Mouse (Mus musculus): ENCODE data around the gene Dennd2d. TPM values are rescaled to one million over a fixed set of nuclear protein-coding genes. Genes with fewer than 3 reads are reported as not detected.

Gene Dennd2d
- polyA plus RNA-seq, 1 experiment from 2014 or later = 65.8 TPM

DNA sequence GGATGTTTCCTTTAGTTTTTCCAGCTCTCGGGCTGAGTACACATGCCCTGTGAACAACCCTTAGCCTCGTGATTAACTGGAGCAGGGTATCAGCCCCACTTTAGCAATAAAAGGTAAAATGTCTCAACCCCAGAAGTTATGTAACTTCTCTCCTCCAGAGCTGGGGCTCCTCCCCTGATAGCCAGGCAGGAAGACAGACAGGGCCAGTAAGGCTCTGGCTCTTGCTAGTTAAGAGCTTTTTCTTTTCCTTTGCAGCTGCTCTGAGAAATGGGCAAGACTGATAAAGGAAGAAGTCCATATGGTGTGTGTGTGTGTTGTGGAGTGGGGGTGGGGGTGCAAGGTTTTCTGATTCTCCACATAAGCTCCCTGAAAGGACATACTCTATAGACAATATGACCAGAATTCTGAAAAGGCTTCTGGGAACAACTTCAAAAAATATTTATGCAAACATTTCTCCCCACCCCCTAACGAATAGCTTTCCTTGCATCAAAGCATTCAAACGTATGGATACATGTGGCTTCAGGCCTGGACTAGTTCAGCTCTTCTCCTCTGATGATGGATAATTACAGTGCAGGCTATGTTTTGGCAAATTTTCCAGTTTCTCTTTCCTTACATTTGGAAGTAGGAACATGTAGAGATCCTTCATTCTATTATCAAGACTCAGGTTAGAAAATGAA lies 14.0 kb downstream of the Dennd2d start:
- DNase-seq (ENCODE audit: low spot score) = no peak

DNA sequence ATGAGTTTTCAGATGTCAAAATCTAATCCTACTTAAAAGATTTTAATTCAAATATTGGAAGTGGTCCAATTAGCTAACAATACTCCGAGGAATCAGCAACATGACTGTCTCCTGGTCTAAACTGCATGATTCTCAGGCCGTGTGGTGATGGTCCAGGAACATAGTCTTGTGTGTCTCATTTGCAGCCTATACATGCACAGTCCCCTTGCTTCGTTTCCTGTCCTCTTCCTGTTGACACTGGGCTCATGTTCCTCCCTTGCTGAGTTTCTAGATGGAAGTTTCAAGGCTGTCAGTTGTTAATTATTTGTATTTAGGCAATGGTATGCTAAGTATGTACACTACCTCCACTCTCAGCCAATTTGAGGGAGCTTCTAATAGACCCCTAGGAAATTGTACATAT lies 14.8 kb downstream of the Dennd2d start:
- DNase-seq (ENCODE audit: low spot score) = no peak

DNA sequence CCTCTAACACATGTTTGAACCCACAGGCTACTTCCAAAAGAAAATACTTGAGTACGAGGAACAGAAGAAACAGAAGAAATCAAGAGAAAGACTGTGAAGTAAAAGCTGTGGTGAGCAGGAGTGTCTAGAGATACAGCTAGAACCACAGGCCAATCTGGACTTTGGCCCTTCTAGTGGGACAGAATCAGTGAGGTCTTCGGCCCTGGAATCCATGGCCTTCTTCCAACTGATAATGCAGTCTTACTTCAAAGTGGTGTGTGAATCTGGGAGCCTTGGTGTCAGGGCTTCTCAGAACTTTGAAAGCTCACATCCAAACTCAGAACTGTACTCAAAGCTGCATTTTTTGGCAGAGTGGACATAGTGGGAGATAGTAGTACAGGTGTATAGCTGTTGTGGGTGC lies 18.3 kb downstream of the Dennd2d start:
- DNase-seq (ENCODE audit: low spot score) = no peak

DNA sequence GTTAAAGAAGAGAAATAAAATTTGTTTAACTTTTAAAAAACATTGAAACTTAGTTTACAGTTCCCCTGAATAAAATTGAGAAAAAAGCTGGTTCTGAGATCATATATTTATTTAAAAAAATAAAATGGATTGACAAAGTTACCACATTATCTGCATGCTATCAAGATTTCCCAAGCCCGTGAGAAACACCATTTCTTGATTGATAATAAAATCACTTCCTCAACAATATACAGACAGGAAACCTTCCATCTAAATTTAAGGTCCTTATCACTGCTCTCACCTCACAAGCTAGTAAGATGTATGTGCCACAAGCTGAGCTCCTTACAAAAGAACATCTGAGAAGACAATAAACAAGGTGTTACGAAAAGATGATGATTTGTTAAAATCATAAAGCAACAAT lies 20.7 kb downstream of the Dennd2d start:
- no peak for DNase-seq (ENCODE audit: low spot score)

DNA sequence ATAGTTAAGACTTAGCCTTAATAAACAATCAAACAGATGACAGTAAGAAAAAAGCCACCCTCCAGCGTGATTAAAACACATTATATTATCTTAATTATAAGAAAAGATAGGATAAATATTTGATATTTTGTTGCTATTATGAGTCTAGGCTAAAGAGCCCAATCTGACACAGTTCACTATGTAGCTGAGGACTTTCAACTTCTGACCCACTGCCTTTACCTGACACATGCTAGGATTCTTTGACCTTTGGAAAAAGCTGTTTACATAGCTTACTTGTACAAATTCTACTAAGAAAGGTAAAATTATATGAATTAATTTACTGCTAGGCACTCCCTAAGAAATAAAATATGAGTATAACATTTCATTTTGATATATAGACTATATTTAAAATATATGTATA lies 28.5 kb downstream of the Dennd2d start:
- no peak for DNase-seq (ENCODE audit: low spot score)

DNA sequence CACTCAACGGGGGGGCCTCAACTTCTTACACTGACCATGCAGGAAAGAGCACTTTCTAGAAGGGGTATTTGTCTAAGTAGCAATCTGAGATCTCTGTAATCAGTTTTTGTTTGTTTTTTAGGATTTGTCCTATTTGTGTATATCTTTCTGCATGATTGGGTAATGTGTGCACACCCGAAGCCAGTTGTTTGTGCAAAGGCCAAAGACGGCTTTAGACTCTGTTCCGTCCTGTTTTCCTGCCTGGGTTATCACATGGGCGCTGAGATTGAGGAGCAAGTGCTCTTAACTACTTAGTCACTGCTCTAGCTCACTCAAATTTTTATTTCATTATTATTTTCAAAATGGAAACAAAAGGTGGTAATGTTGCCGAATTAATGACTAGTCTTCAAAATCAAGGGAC lies 32.8 kb downstream of the Dennd2d start:
- DNase-seq (ENCODE audit: low spot score) = no peak

DNA sequence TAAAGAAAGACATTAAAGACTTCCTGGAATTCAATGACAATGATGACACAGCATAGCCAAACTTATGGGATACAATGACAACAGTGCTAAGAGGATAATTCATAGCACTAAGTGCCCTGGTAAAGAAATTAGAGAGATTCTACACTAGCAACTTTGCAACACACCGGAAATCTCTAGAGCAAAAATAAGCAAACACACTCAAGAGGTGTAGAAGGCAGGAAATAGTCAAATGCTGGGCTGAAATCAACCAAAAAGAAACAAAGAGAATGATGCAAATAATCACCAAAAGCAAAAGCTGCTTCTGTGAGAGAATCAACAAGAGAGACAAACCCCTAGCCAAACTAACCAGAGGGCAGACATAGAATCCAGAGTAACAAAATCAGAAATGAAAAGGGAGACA lies 40.5 kb downstream of the Dennd2d start:
- DNase-seq (ENCODE audit: low spot score) = no peak

DNA sequence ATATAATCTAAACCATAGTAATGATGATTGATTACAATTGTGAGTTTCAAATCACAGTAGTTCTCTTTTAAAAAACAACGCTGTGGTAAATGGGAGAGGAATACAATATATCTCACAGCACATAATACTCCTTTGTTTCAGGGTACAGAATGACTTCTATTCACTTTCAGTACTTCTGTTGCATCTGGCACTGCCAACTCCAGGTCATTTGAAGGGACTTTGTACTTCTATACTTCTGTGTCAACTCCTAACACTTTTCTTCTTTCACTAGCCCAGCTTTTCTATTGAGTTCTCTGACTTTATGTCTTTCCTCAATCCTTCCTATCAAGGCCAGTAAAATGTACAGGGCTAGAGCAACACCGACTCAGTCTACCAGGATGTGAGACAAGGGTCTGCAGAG lies 44.2 kb downstream of the Dennd2d start:
- DNase-seq (ENCODE audit: low spot score) = no peak

DNA sequence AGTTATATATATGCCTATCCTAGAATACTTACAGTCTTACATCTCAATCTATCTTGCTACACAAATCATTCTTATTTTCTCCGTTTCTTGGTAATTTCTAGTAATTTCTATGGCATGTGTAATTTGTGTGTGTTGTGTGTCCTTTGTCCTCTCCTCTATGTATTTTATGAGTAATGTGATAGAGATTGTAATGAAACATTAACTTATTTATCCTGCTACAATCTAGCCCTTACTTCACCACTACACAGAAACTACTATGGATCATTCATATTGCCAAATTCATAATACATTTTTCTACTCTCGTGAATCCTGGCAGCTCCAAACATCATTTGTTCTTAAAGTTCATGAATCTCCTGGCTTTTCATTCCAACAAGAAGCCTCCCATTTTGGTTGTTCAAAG lies 45.8 kb downstream of the Dennd2d start:
- DNase-seq (ENCODE audit: low spot score) = no peak

DNA sequence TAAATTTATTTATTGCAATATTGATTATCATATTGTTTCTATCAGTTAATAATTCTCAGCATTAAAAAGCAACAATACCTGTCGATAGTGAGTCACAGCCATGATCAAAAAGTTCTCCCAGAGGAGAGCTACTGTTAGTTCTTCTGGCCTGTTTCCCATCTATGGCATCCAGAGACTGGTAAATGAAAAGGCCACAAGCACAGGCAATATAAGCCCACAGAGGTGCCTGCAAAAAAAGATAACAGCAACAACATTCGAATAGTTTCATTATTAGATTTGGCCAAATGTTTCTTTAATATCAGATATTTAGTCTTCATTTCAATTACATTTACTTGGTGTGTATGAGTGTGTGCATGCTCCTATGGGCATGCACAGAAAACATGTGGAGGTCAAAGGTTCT lies 51.1 kb downstream of the Dennd2d start:
- no peak for DNase-seq (ENCODE audit: low spot score)

DNA sequence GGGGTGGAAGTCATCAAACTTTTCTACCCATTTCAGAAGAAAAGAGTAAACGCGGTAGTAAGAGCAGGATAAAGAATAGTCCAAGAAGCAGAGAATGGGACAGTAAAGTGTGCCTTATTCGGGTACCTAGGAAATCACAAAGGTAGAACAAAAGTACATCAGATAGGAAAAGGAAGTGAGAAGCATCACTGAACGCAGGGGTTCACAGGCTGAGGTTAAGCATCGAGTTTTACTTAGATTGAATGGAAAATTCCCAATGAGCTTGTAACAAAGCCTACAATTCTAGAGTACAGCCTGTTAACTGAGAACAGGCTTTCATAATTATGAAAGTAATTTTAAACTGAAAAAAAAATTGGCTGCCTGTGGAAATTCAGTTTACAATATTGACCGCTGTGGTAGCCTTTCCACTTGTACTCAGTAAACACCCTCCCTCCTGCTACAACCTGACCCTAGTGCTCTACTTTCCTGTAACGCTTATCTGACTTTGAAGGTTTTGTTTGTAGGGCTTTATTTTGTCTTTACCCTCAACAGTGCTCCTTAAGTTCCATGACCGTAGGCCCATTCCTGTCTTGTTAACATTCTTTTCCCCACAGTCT lies 62.6 kb downstream of the Dennd2d start:
- no peak for DNase-seq (ENCODE audit: low spot score)

DNA sequence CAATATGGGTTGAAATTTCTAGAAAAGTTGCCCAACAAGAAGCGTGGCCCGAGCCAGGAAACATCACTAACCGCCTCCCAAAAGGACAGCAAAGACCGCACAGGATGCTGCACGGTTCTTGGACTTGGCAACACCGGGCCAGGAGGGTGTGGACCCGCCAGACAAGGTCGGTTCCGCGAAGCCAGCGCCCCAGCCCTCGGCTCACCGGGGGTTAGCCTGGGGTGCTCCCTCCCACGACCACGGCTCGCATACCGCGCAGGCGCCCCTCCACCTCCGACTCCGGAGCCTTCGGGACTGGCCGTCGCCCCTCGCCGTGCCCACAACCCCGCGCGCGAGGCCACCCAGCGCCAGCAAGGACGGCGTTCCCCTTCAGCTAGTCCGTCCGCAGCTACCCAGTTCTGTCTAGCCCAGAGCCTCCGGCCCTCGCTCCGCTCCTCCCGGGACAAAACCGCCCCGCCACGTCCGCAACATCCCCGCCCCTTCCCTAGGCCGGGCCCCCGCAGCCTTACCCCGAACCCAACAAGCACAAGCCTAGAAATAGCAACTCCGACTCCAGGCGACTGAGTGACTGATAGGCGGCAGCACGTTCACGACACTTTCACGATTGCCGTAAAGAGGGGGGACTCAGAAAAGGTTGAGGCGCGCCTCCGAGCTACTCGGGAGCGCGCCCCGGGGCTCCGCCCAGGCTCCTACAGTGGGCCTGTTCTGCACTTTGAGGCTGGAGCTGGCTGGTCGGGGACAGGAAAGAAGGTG lies 65.1 kb downstream of the Dennd2d start, which contains the start of the genes Dram2 and Cept1:
TSS of gene Dram2 (plus strand) at position 628 of the 753 bp plus-strand sequence.
TSS of gene Cept1 (minus strand) at position 632 of the 753 bp plus-strand sequence.
- peak; percentile 97 for DNase-seq (ENCODE audit: low spot score)

DNA sequence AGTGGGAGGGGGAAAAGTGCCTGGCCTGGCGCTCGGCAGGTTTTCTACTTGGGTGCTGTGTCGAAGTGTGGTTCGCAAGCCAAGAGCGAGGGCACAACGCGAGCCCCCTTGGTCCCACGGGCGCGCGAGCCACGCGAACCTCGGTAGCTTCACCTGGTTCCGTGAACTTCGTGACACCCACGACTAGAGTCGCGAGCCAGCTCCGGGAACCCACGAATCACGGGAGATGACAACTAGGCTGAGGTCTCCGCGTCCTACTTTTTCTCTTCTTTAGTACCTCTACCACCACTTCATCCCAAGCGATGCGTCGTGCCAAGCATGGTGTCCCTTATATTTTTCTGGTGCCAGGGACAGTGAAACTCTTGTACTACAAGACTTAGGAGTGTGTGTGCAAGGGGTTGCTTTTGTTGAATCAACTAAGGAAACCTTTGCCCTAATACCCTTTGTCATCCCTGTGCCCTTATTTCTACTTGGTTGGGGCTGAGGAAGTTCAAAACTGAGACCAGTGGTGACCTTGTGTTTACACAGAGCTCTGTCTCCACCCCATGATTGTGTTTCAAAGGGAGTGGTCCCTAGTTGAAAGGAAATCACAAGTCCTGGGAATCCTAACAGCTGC lies 65.8 kb downstream of the Dennd2d start:
- DNase-seq (ENCODE audit: low spot score) = no peak

DNA sequence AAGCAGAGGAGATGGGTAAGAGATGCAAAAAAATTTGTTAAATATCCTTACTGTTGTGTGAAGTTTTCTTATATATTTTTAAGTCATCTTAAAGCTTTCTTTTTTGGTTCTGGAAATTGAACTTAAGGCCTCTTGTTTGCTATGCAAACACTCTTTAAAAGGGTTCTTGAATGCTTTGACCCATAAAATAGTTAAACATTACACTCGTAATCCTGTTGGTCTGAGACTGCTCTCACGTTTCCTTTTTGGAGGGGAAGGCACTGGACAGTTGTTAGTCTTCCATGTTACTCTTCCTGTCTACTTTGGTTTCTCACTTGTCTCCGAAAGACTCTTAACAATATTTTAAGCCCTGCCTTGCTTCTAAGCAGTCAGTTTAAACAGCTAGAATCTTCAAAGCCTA lies 66.8 kb downstream of the Dennd2d start:
- no peak for DNase-seq (ENCODE audit: low spot score)

Other genes starting within 250 kb of the Dennd2d start
- gene Chil6, start 76.2 kb upstream of the Dennd2d start, polyA plus RNA-seq (2015; fragmentation: Nextera tagmentation; extraction: Ambion mirVana) = 0.08 and 0.12 TPM in 2 replicates
- gene Dram2, start 65.4 kb downstream of the Dennd2d start, polyA plus RNA-seq (2015; fragmentation: Nextera tagmentation; extraction: Ambion mirVana) = 55.8 and 57.4 TPM in 2 replicates
- gene Cept1, start 65.4 kb downstream of the Dennd2d start, polyA plus RNA-seq (2015; fragmentation: Nextera tagmentation; extraction: Ambion mirVana) = 65.4 and 66.8 TPM in 2 replicates
- gene Lrif1, start 202.6 kb downstream of the Dennd2d start, polyA plus RNA-seq (2015; fragmentation: Nextera tagmentation; extraction: Ambion mirVana) = 26.3 and 28.8 TPM in 2 replicates